Mouse (Mus musculus) lung, postnatal 0 days (tissue): Measurements from ENCODE around the gene Yipf3. TPM values are rescaled to one million over a fixed set of nuclear protein-coding genes. Genes with fewer than 3 reads are reported as not detected.

Source experiments
- ATAC-seq: fragments of 200-750 bp; cut with Nextera tagmentation; 2 replicates; pipeline ENCODE4 v1.8.0; 2017; ENCODE audit warnings: moderate library complexity
- DNase-seq: peaks from one replicate; pipeline ENCODE4 v3.0.0-alpha.2; 2016; ENCODE audit warnings: low spot score
- H3K27ac ChIP-seq: fragments of 300-500 bp; sonication (generic); 2 replicates; pipeline ENCODE4 v1.5.1; 2014; ENCODE audit warnings: antibody characterized with exemption, mild to moderate bottlenecking, low read length, mixed read lengths
- H3K27me3 ChIP-seq: fragments of 300-500 bp; sonication (generic); replicated peaks from 2 replicates; pipeline ENCODE4 v1.6.1; 2014; ENCODE audit warnings: low read length, mixed read lengths; ENCODE audit not compliant: insufficient read depth
- H3K36me3 ChIP-seq: fragments of 300-500 bp; sonication (generic); 2 replicates; pipeline ENCODE4 v1.6.1; 2014; ENCODE audit warnings: low read length, mixed read lengths; ENCODE audit not compliant: insufficient read depth
- H3K4me1 ChIP-seq: fragments of 300-500 bp; sonication (generic); 2 replicates; pipeline ENCODE4 v1.6.1; 2014; ENCODE audit warnings: antibody characterized with exemption, low read depth, low read length, mixed read lengths; ENCODE audit not compliant: insufficient read depth
- H3K4me2 ChIP-seq: fragments of 300-500 bp; sonication (generic); replicated peaks from 2 replicates; pipeline ENCODE4 v1.6.1; 2014; ENCODE audit warnings: low read depth, mild to moderate bottlenecking, low read length, moderate library complexity, mixed read lengths
- H3K4me3 ChIP-seq: fragments of 300-500 bp; sonication (generic); 2 replicates; pipeline ENCODE4 v1.5.1; 2014; ENCODE audit warnings: low read depth, low read length
- H3K9ac ChIP-seq: fragments of 300-500 bp; sonication (generic); replicated peaks from 2 replicates; pipeline ENCODE4 v1.6.1; 2014; ENCODE audit warnings: low read depth, mild to moderate bottlenecking
- H3K9me3 ChIP-seq: fragments of 300-500 bp; sonication (generic); 2 replicates; pipeline ENCODE4 v1.6.1; 2016; ENCODE audit warnings: low read length, mixed read lengths
- CTCF ChIP-seq: IDR thresholded peaks from 2 replicates; pipeline ENCODE4 v1.5.1; 2016; ENCODE audit warnings: antibody characterized with exemption, mild to moderate bottlenecking
- EP300 ChIP-seq: IDR thresholded peaks from 2 replicates; pipeline ENCODE4 v1.6.1; 2016; ENCODE audit warnings: antibody characterized with exemption, mild to moderate bottlenecking, control low read depth
- WGBS: fragments of 180-500 bp; shearing (Covaris S2); extraction: QIAGEN DNeasy Blood & Tissue Kit; methylation state at CpG from one replicate; pipeline ENCODE4 v1.1.7; 2014; 5-methylcytosine and 5-hydroxymethylcytosine counted together
- polyA plus RNA-seq: library from polyadenylated mRNA; unstranded; fragments of >200 nt; fragmentation: Nextera tagmentation; extraction: Ambion mirVana; gene quantifications from 2 replicates; pipeline ENCODE4 v1.2.1, GENCODE M21; 2015

Gene Yipf3
- polyA plus RNA-seq = 185 and 199 TPM in 2 replicates

GRCm38 (mm10) chr17:46247512-46248188 lies at the start of gene Yipf3, which contains the start of gene Polr1c:
Gene Yipf3 (plus strand): TSS chr17:46248080.
Gene Polr1c (minus strand): TSS chr17:46248054.
- H3K9me3 ChIP-seq = no peaks in the 10 kb centered on the region
- TF ChIP-seq EP300 (no peak), CTCF (no peak)
- peak within 1 kb of the TSS; percentile 91 for H3K27ac ChIP-seq
- H3K4me3 ChIP-seq = peak within 1 kb of the TSS; percentile 89
- H3K4me2 ChIP-seq = peak within 1 kb of the TSS; percentile 74
- ATAC-seq (peak; percentile 89), DNase-seq (peak; percentile 98)
- peak within 1 kb of the TSS; percentile 99 for H3K9ac ChIP-seq
- no peaks in the 10 kb centered on the region for H3K27me3 ChIP-seq
- peaks cover 29% of the 10 kb centered on the region; the same call in 1 of the 2 replicates for H3K36me3 ChIP-seq
- WGBS = under 1% methylated on average over 49 of the region's 53 CpGs
- peaks cover 15% of the 10 kb centered on the region for H3K4me1 ChIP-seq

DNA sequence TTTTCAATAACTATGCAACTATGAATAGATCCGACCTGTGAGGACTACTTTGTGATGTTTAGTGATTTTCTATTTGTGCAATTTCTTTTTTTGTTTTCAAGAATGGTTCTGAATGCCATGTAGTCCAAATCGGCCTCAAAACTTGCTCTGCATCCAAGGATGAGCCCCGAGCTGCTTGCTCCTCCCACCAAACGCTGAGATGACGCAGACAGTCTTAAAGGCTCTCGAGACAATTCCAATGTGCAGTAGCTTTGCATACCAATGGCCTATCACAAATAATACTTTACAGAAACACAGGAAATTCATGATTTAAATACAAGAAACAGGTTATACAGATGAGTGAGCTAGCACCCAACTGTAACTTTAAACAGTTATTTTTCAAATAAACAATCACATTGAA lies 46.7 kb upstream of the Yipf3 start:
- 36% methylated on average over 6 of the region's 6 CpGs for WGBS

GRCm38 (mm10) chr17:46202421-46203071 lies 45.3 kb upstream of the Yipf3 start, which contains the start of the genes Polh and Xpo5:
Gene Polh (minus strand): TSS chr17:46202645.
Gene Xpo5 (plus strand): TSS chr17:46202782.
- DNase-seq (peak; percentile 97), ATAC-seq (peak; percentile 98)
- H3K4me3 ChIP-seq = peak within 1 kb of the TSS; percentile 91
- H3K4me2 ChIP-seq = peak within 1 kb of the TSS; percentile 84
- under 1% methylated on average over 64 of the region's 66 CpGs for WGBS
- TF ChIP-seq CTCF = peak; percentile 20; the same call in 1 of the 2 replicates
- no peak for TF ChIP-seq EP300
- H3K4me1 ChIP-seq = peaks cover 5% of the 10 kb centered on the region; the same call in 1 of the 2 replicates
- no peaks in the 10 kb centered on the region for H3K9me3 ChIP-seq
- peak within 1 kb of the TSS; percentile 62 for H3K27ac ChIP-seq
- H3K9ac ChIP-seq = peak within 1 kb of the TSS; percentile 67
- H3K36me3 ChIP-seq = peaks cover 12% of the 10 kb centered on the region; the same call in 1 of the 2 replicates
- no peaks in the 10 kb centered on the region for H3K27me3 ChIP-seq

More for the DNA sequence above, 46.7 kb upstream of the Yipf3 start:
- Histone ChIP-seq H3K4me1 (peaks cover 5% of the 10 kb centered on the region; the same call in 1 of the 2 replicates), H3K9me3 (no peaks in the 10 kb centered on the region), H3K27ac (no peak overlapping the region), H3K4me2 (peak overlapping the region; percentile 84; the same call in 1 of the 2 replicates), H3K9ac (no peak overlapping the region), H3K4me3 (no peak overlapping the region), H3K36me3 (0 out of 2 replicates have a peak, but pooled peaks cover 9% of the 10 kb centered on the region), H3K27me3 (no peaks in the 10 kb centered on the region)
- TF ChIP-seq CTCF = no peak
- no peak for TF ChIP-seq EP300
- ATAC-seq (no peak), DNase-seq (peak; percentile 26)

- Histone ChIP-seq H3K27ac (peak overlapping the region; percentile 62), H3K4me1 (peaks cover 5% of the 10 kb centered on the region; the same call in 1 of the 2 replicates), H3K9ac (peak overlapping the region; percentile 67), H3K9me3 (no peaks in the 10 kb centered on the region), H3K36me3 (peaks cover 15% of the 10 kb centered on the region; the same call in 1 of the 2 replicates), H3K4me3 (peak overlapping the region; percentile 91), H3K4me2 (peak overlapping the region; percentile 84), H3K27me3 (no peaks in the 10 kb centered on the region)
- WGBS = under 1% methylated on average over 20 of the region's 20 CpGs
- TF ChIP-seq EP300 = no peak
- TF ChIP-seq CTCF = no peak
- ATAC-seq (peak; percentile 25), DNase-seq (peak; percentile 36)
These were observed 44.8 kb upstream of the Yipf3 start for GRCm38 (mm10) chr17:46203078-46203477.

- TF ChIP-seq EP300 = no peak
- Histone ChIP-seq H3K27ac (no peak overlapping the region), H3K36me3 (peaks cover 32% of the 10 kb centered on the region; the same call in 1 of the 2 replicates), H3K9ac (no peak overlapping the region), H3K9me3 (no peaks in the 10 kb centered on the region), H3K27me3 (no peaks in the 10 kb centered on the region), H3K4me3 (no peak overlapping the region), H3K4me1 (peaks cover 5% of the 10 kb centered on the region; the same call in 1 of the 2 replicates), H3K4me2 (no peak overlapping the region)
- DNase-seq (no peak), ATAC-seq (no peak)
These were observed 41.2 kb upstream of the Yipf3 start for GRCm38 (mm10) chr17:46206676-46207075.

GRCm38 (mm10) chr17:46210550-46210949 lies 37.3 kb upstream of the Yipf3 start:
- no peak for TF ChIP-seq EP300
- TF ChIP-seq CTCF = no peak
- Histone ChIP-seq H3K4me3 (no peak overlapping the region), H3K9ac (no peak overlapping the region), H3K4me1 (no peaks in the 10 kb centered on the region), H3K27ac (no peak overlapping the region), H3K36me3 (peaks cover 51% of the 10 kb centered on the region), H3K4me2 (no peak overlapping the region), H3K9me3 (no peaks in the 10 kb centered on the region), H3K27me3 (no peaks in the 10 kb centered on the region)
- 80% methylated on average over 3 of the region's 3 CpGs for WGBS
- ATAC-seq (no peak), DNase-seq (no peak)
